Mouse (Mus musculus): ENCODE data around the gene Spire2. TPM values are rescaled to one million over a fixed set of nuclear protein-coding genes. Genes with fewer than 3 reads are reported as not detected.

Spire2 gene
- not detected for total RNA-seq (2023)

DNA sequence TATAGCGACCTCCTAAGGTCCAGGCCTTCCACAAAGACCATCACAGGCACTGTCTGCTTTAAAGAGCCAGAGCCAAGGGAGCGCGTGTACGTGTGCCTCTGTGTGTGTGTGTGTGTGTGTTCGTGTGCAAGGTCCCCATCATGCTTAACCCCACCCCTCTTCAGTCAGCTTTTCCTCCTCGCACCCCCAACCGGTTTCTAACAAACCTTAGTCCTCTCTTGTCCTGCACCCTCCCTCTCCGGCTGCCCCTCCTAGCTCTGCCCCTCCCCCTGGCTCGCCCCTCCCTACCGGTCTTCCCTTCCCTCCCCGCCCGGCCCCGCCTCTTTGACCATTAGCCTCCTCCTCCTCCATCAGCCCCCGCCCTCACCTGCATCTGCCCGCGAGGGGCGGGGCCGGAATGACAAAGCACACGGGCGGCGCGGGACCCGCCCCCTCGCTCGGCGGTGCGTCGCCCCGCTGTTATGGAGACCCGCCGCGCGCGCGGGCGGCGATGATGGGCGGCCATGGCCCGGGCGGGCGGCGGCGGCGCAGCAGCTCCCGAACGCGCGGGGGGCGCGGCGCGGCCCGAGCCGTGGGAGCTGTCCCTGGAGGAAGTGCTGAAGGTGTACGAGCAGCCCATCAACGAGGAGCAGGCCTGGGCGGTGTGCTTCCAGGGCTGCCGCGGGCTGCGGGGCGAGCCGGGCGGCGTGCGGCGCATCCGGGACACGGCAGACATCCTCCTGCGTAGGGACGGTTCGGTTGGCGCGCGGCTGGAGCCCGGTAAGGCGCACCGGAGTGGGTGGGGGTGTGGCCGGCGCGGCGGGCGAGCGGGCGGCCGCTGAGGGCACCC is at the start of gene Spire2:
Gene Spire2, plus strand, starts transcription at position 452 of the 829 bp plus-strand sequence.

GRCm38 (mm10) chr8:123318467-123318911 is 14.0 kb upstream of the Spire2 start, which contains the start of gene Fanca:
Gene Fanca, minus strand, starts transcription at chr8:123318576.

GRCm38 (mm10) chr8:123373403-123374238 is 41.1 kb downstream of the Spire2 start, which contains the start of gene Tcf25:
Gene Tcf25, plus strand, starts transcription at chr8:123373753.

DNA sequence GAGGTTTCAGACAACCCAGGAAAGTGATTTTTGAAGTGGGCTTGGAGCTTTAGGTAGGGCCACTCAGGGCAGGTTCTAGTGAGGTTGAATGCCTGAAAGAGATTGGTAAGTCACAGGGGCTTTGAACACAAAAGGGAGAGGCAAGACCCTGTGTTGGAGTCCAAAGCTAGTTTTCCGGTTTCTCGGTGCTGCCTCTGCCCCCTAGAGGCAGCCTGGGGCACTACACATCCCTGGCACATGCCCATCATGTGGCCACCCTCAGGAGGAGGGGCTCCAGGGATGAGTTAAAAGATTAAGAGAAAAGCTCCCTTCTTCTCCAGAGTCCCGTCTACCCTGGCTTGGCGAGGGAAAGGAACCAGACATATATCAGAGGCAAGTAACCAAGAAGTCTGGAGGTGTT is 74.3 kb downstream of the Spire2 start, which contains the start of gene Mc1r:
Gene Mc1r, plus strand, starts transcription at position 322 of the 400 bp plus-strand sequence.

GRCm38 (mm10) chr8:123411246-123411645 is 78.7 kb downstream of the Spire2 start, which contains the start of gene Tubb3:
Gene Tubb3, plus strand, starts transcription at chr8:123411424.

Other genes with a start within 250 kb of the Spire2 start
- 1,000 to 10,000 TPM; 1,793 to 1,834 TPM for gene Rpl13, start 230.4 kb upstream of the Spire2 start, total RNA-seq (2023)
- 1 to 10 TPM; 2.4 to 4.4 TPM for gene Cpne7, start 215.3 kb upstream of the Spire2 start, total RNA-seq (2023)
- gene Sult5a1, start 174.4 kb upstream of the Spire2 start, total RNA-seq (2023): not detected
- not detected for gene Dpep1, start 146.5 kb upstream of the Spire2 start, total RNA-seq (2023)
- 10 to 100 TPM; 66.2 to 94.1 TPM for gene Chmp1a, start 120.0 kb upstream of the Spire2 start, total RNA-seq (2023)
- not detected for gene Spata33, start 119.9 kb upstream of the Spire2 start, total RNA-seq (2023)
- 10 to 100 TPM; 56.3 to 72.4 TPM for gene Cdk10, start 107.9 kb upstream of the Spire2 start, total RNA-seq (2023)
- 10 to 100 TPM; 10.6 to 14.3 TPM for gene Spata2l, start 96.5 kb upstream of the Spire2 start, total RNA-seq (2023)
- gene Zfp276, start 78.5 kb upstream of the Spire2 start, total RNA-seq (2023): 10 to 100 TPM; 35.2 to 40.2 TPM
- gene Vps9d1, start 78.4 kb upstream of the Spire2 start, total RNA-seq (2023): 10 to 100 TPM; 31.2 to 33.0 TPM
- 1 to 10 TPM; 9.8 TPM for gene Fanca, start 14.1 kb upstream of the Spire2 start, total RNA-seq (2023)
- gene Tcf25, start 41.0 kb downstream of the Spire2 start, total RNA-seq (2023): 100 to 1,000 TPM; 195 to 202 TPM
- under 1 TPM; 0.58 to 0.86 TPM for gene Mc1r, start 74.4 kb downstream of the Spire2 start, total RNA-seq (2023)
- gene Tubb3, start 78.7 kb downstream of the Spire2 start, total RNA-seq (2023): 1 to 10 TPM; 1.2 to 1.5 TPM
- gene Def8, start 90.8 kb downstream of the Spire2 start, total RNA-seq (2023): 10 to 100 TPM; 13.8 to 20.9 TPM
- gene Afg3l1, start 145.2 kb downstream of the Spire2 start, total RNA-seq (2023): 10 to 100 TPM; 45.9 to 49.9 TPM
- gene Dbndd1, start 182.8 kb downstream of the Spire2 start, total RNA-seq (2023): not detected
- 1 to 10 TPM; 2.3 to 4.5 TPM for gene Gas8, start 186.1 kb downstream of the Spire2 start, total RNA-seq (2023)

All from T-cell, adult 66 days (primary cell).